In genomic region chr6:135411712-135412319, GRCm38 (mm10) we compare ENCODE assay signal across 14 mouse cellular contexts.
"Had no signal": no experiment of that assay in that cellular context is flagged by ENCODE, and none has a peak within 500 bp of the region (broad histone marks: within the 10 kb centered on the region; RNA-seq: fewer than 3 reads in every experiment).

No protein-coding gene starts in this region.

- H3K4me3 ChIP-seq: kidney, embryonic 15.5 days; limb, embryonic 12.5 days; liver, embryonic 13.5 days; myocyte; neural tube, embryonic 15.5 days had no signal

- ATAC-seq: intestine, embryonic 16.5 days; liver, postnatal 0 days had no signal

- H3K9ac ChIP-seq: kidney, embryonic 15.5 days; limb, embryonic 12.5 days; liver, embryonic 13.5 days; liver, postnatal 0 days; neural tube, embryonic 15.5 days had no signal

- DNase-seq: kidney, adult 2 months; kidney, postnatal 14 days; liver; liver, embryonic 13.5 days; liver, postnatal 0 days; right cerebral cortex, postnatal 4 days; spleen, adult 18-20 months; thymus, adult 2 months; thymus, postnatal 25 days had no signal

- H3K36me3 ChIP-seq: kidney, embryonic 15.5 days; limb, embryonic 12.5 days; liver, embryonic 13.5 days; neural tube, embryonic 15.5 days had no signal

- H3K4me2 ChIP-seq: kidney, embryonic 15.5 days; limb, embryonic 12.5 days; liver, embryonic 13.5 days; neural tube, embryonic 15.5 days had no signal

- H3K27ac ChIP-seq: kidney, embryonic 15.5 days; limb, embryonic 12.5 days; liver, embryonic 13.5 days; neural tube, embryonic 15.5 days had no signal

- H3K27me3 ChIP-seq: kidney, embryonic 15.5 days; limb, embryonic 12.5 days; liver, embryonic 13.5 days; neural tube, embryonic 15.5 days had no signal

- H3K4me1 ChIP-seq: kidney, embryonic 15.5 days; limb, embryonic 12.5 days; liver, embryonic 13.5 days; neural tube, embryonic 15.5 days had no signal

- H3K9me3 ChIP-seq: kidney, embryonic 15.5 days; liver, embryonic 13.5 days; neural tube, embryonic 15.5 days had no signal
